Mouse (Mus musculus) heart, adult 2 months (tissue): ENCODE results near the gene Ddx3x.

Experiments
- CTCF ChIP-seq: fragments of 200-600 bp; IDR thresholded peaks from 2 replicates; pipeline ENCODE4 v1.8.1; 2022; ENCODE audit warnings: antibody characterized with exemption, mild to moderate bottlenecking, moderate library complexity
- EP300 ChIP-seq: fragments of 200-500 bp; IDR thresholded peaks from 2 replicates; pipeline ENCODE4 v1.6.1; 2011; ENCODE audit warnings: low read depth, low read length, control low read depth; ENCODE audit not compliant: insufficient read depth
- POLR2A ChIP-seq: fragments of 200-500 bp; IDR thresholded peaks from 2 replicates; pipeline ENCODE4 v1.6.1; 2011; ENCODE audit warnings: mild to moderate bottlenecking, low read depth, low read length, control low read depth; ENCODE audit not compliant: insufficient read depth

GRCm38 (mm10) chrX:13243133-13244123 is 37.3 kb upstream of the Ddx3x start:
- TF ChIP-seq POLR2A (no peak; the same call in 1 of the 2 replicates), CTCF (no peak), EP300 (no peak)
